Mouse (Mus musculus) ovary, adult 18-20 months (tissue): Measurements from ENCODE around the gene Afap1l2.

Experiments
- DNase-seq: peaks from one replicate; pipeline ENCODE4 v3.0.0; 2022; ENCODE audit warnings: low spot score, mixed read lengths

Afap1l2 gene

GRCm38 (mm10) chr19:57007291-57007690 lies 737 bp downstream of the Afap1l2 start:
- DNase-seq: peak; percentile 43

- no peak for DNase-seq
Measured at GRCm38 (mm10) chr19:57006841-57007240, 1.2 kb downstream of the Afap1l2 start.

GRCm38 (mm10) chr19:57005062-57005461 lies 3.0 kb downstream of the Afap1l2 start:
- peak; percentile 54 for DNase-seq

GRCm38 (mm10) chr19:57003460-57003810 lies 4.6 kb downstream of the Afap1l2 start:
- no peak for DNase-seq

- no peak for DNase-seq
Measured at GRCm38 (mm10) chr19:57002741-57003459, 5.1 kb downstream of the Afap1l2 start.

GRCm38 (mm10) chr19:57001926-57002325 lies 6.1 kb downstream of the Afap1l2 start:
- DNase-seq: no peak

- DNase-seq: no peak
Measured at GRCm38 (mm10) chr19:57000592-57000991, 7.4 kb downstream of the Afap1l2 start.

GRCm38 (mm10) chr19:56999781-57000180 lies 8.2 kb downstream of the Afap1l2 start:
- no peak for DNase-seq

- no peak for DNase-seq
Measured at GRCm38 (mm10) chr19:56998910-56999309, 9.1 kb downstream of the Afap1l2 start.

GRCm38 (mm10) chr19:56998331-56998730 lies 9.7 kb downstream of the Afap1l2 start:
- DNase-seq: no peak

GRCm38 (mm10) chr19:56997164-56997599 lies 10.8 kb downstream of the Afap1l2 start:
- peak; percentile 67 for DNase-seq

GRCm38 (mm10) chr19:56995441-56995840 lies 12.6 kb downstream of the Afap1l2 start:
- no peak for DNase-seq

- no peak for DNase-seq
Measured at GRCm38 (mm10) chr19:56994653-56995052, 13.4 kb downstream of the Afap1l2 start.

- no peak for DNase-seq
Measured at GRCm38 (mm10) chr19:56993763-56994162, 14.3 kb downstream of the Afap1l2 start.

- no peak for DNase-seq
Measured at GRCm38 (mm10) chr19:56992978-56993545, 15.0 kb downstream of the Afap1l2 start.

GRCm38 (mm10) chr19:56990367-56991111 lies 17.5 kb downstream of the Afap1l2 start:
- peak; percentile 49 for DNase-seq

- no peak for DNase-seq
Measured at GRCm38 (mm10) chr19:56989171-56989570, 18.9 kb downstream of the Afap1l2 start.

GRCm38 (mm10) chr19:56984229-56984628 lies 23.8 kb downstream of the Afap1l2 start:
- no peak for DNase-seq

GRCm38 (mm10) chr19:56983757-56984156 lies 24.3 kb downstream of the Afap1l2 start:
- DNase-seq: no peak

- no peak for DNase-seq
Measured at GRCm38 (mm10) chr19:56981760-56982159, 26.3 kb downstream of the Afap1l2 start.

GRCm38 (mm10) chr19:56980803-56981202 lies 27.2 kb downstream of the Afap1l2 start:
- DNase-seq: no peak

- DNase-seq: peak; percentile 69
Measured at GRCm38 (mm10) chr19:56976962-56977948, 30.8 kb downstream of the Afap1l2 start.
